Mouse (Mus musculus): Measurements from ENCODE around the gene Oprd1. TPM values are rescaled to one million over a fixed set of nuclear protein-coding genes. Genes with fewer than 3 reads are reported as not detected.

Oprd1 gene
- polyA plus RNA-seq, 1 experiment: 0.09 TPM

DNA sequence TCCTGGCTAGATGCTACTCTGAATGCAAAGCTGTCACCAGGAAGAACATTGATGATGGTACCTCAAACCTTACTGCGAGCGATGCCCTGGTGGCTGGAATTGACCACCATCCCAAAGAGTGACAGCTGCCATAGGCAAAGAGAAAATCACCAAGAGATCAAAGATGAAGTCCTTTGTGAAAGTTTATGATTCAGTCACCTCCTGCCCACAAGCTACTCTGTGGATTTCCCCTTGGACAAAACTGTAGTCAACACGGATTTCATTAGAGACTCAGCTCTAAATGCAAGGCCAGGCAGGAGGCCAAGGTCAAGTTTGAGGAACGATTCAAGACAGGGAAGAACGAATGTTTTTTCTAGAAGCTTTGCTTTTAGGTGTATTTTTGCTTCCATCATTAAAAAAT lies 50.4 kb downstream of the Oprd1 start:
- no peak overlapping the region for H3K4me3 ChIP-seq (ENCODE audit: insufficient read depth, poor library complexity, severe bottlenecking)
- peaks cover 14% of the 10 kb centered on the region for H3K27me3 ChIP-seq (ENCODE audit: control insufficient read depth, insufficient read depth, insufficient read length)
- TF ChIP-seq MYOD1 (IDR thresholded peaks at IDR 0.05; ENCODE audit: control insufficient read depth, insufficient read length, low read depth): no peak
- no peak for TF ChIP-seq CTCF (IDR thresholded peaks at IDR 0.05; ENCODE audit: control insufficient read depth, insufficient read depth, insufficient read length)
- TF ChIP-seq MAX (IDR thresholded peaks at IDR 0.05): no peak
- TF ChIP-seq MYOG (IDR thresholded peaks at IDR 0.05; ENCODE audit: control insufficient read depth, extremely low read depth, insufficient read length): no peak
- no peak for TF ChIP-seq CEBPB (IDR thresholded peaks at IDR 0.05; ENCODE audit: low read depth)
- TF ChIP-seq USF1 (IDR thresholded peaks at IDR 0.05; ENCODE audit: low read depth): no peak
- TF ChIP-seq FOSL1 (IDR thresholded peaks at IDR 0.05; ENCODE audit: insufficient read depth, low read length, poor library complexity, severe bottlenecking): no peak
- no peaks in the 10 kb centered on the region for H3K79me2 ChIP-seq (ENCODE audit: control insufficient read depth, insufficient read depth)
- no peak overlapping the region for H3ac ChIP-seq (ENCODE audit: control insufficient read depth, insufficient read length, low read depth)
- no peaks in the 10 kb centered on the region for H3K79me3 ChIP-seq (ENCODE audit: low read depth)
- H3K36me3 ChIP-seq (ENCODE audit: control insufficient read depth, insufficient read depth): no peaks in the 10 kb centered on the region

DNA sequence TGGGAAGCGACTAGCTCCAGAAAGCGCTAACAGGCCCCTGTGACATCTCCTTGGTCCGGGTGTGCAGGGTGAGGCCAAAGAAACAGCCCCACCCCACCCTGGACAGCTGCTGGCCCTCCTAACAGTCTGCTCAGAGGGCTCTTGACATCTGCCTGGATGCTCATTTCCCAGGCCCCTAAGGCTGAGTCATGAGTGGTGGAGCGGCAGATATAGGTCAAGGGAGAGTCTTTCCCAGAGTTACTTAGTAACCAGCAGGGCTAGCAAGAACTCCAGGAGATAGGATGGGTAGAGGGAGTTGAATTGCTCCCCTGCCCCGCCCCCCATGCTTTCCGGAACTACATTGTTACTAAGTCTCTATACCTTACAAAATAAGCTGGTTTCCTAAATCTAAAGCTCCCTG lies 51.1 kb downstream of the Oprd1 start:
- no peak overlapping the region for H3ac ChIP-seq (ENCODE audit: control insufficient read depth, insufficient read length, low read depth)
- H3K79me2 ChIP-seq (ENCODE audit: control insufficient read depth, insufficient read depth): no peaks in the 10 kb centered on the region
- peaks cover 11% of the 10 kb centered on the region for H3K27me3 ChIP-seq (ENCODE audit: control insufficient read depth, insufficient read depth, insufficient read length)
- H3K36me3 ChIP-seq (ENCODE audit: control insufficient read depth, insufficient read depth): no peaks in the 10 kb centered on the region
- H3K79me3 ChIP-seq (ENCODE audit: low read depth): no peaks in the 10 kb centered on the region
- TF ChIP-seq CEBPB (IDR thresholded peaks at IDR 0.05; ENCODE audit: low read depth): no peak
- TF ChIP-seq CTCF (IDR thresholded peaks at IDR 0.05; ENCODE audit: control insufficient read depth, insufficient read depth, insufficient read length): no peak
- no peak for TF ChIP-seq MYOD1 (IDR thresholded peaks at IDR 0.05; ENCODE audit: control insufficient read depth, insufficient read length, low read depth)
- no peak for TF ChIP-seq FOSL1 (IDR thresholded peaks at IDR 0.05; ENCODE audit: insufficient read depth, low read length, poor library complexity, severe bottlenecking)
- TF ChIP-seq USF1 (IDR thresholded peaks at IDR 0.05; ENCODE audit: low read depth): no peak
- TF ChIP-seq MYOG (IDR thresholded peaks at IDR 0.05; ENCODE audit: control insufficient read depth, extremely low read depth, insufficient read length): no peak
- no peak for TF ChIP-seq MAX (IDR thresholded peaks at IDR 0.05)
- no peak overlapping the region for H3K4me3 ChIP-seq (ENCODE audit: insufficient read depth, poor library complexity, severe bottlenecking)

DNA sequence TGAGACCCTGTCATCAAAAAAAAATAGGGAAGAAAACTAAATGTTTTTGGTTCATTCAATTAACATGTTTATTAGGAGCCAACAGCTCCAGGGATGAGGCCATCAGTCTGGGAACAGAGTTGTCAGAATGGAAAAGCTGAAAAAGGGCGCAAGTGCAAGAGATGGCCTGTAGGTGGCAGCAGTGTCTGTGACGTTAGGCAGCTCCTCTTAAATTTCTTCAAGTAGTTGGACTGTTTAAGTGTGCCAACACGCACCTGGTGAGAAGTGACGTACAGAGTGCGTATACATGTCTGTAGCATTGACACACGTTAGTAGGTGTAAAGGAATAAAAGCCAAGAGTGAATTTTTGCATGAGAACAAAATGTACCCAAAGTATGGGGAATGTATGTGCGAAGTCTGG lies 55.4 kb downstream of the Oprd1 start:
- no peaks in the 10 kb centered on the region for H3K79me2 ChIP-seq (ENCODE audit: control insufficient read depth, insufficient read depth)
- no peaks in the 10 kb centered on the region for H3K27me3 ChIP-seq (ENCODE audit: control insufficient read depth, insufficient read depth, insufficient read length)
- TF ChIP-seq FOSL1 (IDR thresholded peaks at IDR 0.05; ENCODE audit: insufficient read depth, low read length, poor library complexity, severe bottlenecking) (no peak), USF1 (IDR thresholded peaks at IDR 0.05; ENCODE audit: low read depth) (no peak), MAX (IDR thresholded peaks at IDR 0.05) (no peak), CTCF (IDR thresholded peaks at IDR 0.05; ENCODE audit: control insufficient read depth, insufficient read depth, insufficient read length) (peak; percentile 74)
- H3ac ChIP-seq (ENCODE audit: control insufficient read depth, insufficient read length, low read depth): no peak overlapping the region
- H3K36me3 ChIP-seq (ENCODE audit: control insufficient read depth, insufficient read depth): no peaks in the 10 kb centered on the region
- H3K4me3 ChIP-seq (ENCODE audit: insufficient read depth, poor library complexity, severe bottlenecking): no peak overlapping the region
- H3K79me3 ChIP-seq (ENCODE audit: low read depth): no peaks in the 10 kb centered on the region

DNA sequence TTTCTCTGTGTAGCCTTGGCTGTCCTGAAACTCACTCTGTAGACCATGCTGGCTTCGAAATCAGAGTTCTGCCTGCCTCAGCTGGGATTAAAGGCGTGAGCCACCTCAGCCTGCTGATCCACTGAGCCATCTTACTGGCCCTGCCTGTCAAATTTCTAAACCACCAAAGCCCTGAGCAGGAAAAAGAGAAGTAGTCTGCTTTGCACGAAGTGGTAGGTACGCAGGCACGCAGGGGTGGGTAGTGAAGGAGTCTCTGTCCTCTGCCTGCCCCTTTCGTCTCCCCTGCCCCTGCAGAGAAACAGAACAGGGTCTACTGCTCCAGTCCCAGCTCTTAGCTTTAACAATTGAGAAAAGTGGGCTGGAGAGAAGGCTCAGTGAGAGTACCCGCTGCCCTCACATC lies 59.2 kb downstream of the Oprd1 start:
- Histone ChIP-seq H3K79me2 (ENCODE audit: control insufficient read depth, insufficient read depth) (no peaks in the 10 kb centered on the region), H3K4me3 (ENCODE audit: insufficient read depth, poor library complexity, severe bottlenecking) (no peak overlapping the region), H3K27me3 (ENCODE audit: control insufficient read depth, insufficient read depth, insufficient read length) (no peaks in the 10 kb centered on the region), H3ac (ENCODE audit: control insufficient read depth, insufficient read length, low read depth) (no peak overlapping the region), H3K79me3 (ENCODE audit: low read depth) (no peaks in the 10 kb centered on the region), H3K36me3 (ENCODE audit: control insufficient read depth, insufficient read depth) (no peaks in the 10 kb centered on the region)
- TF ChIP-seq MYOG (IDR thresholded peaks at IDR 0.05; ENCODE audit: control insufficient read depth, extremely low read depth, insufficient read length) (no peak), MYOD1 (IDR thresholded peaks at IDR 0.05; ENCODE audit: control insufficient read depth, insufficient read length, low read depth) (no peak)

DNA sequence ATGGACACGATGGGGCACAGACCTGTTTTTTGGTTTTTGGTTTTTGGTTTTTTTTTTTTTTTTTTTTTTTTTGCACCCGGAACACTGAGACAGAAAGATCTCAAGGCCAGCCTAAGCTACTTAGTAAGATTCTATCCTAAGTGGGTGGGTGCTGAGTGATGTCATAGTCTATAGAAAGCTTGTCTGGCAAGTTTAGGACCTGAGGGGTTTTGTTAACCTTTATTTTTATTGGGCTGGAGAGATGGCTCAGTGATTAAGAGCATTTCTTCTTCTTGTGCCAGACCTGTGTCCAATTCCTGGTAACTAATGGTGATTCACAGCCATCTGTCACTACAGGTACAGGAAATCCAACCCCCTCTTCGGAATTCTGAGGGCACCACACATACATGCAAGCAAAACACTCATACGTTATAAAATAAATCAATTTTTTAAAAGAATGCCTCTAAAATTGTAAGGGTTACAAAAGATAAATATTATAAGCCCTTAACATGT lies 63.7 kb downstream of the Oprd1 start:
- Histone ChIP-seq H3K27me3 (ENCODE audit: control insufficient read depth, insufficient read depth, insufficient read length) (no peaks in the 10 kb centered on the region), H3K79me3 (ENCODE audit: low read depth) (no peaks in the 10 kb centered on the region), H3K36me3 (ENCODE audit: control insufficient read depth, insufficient read depth) (no peaks in the 10 kb centered on the region), H3ac (ENCODE audit: control insufficient read depth, insufficient read length, low read depth) (no peak overlapping the region), H3K4me3 (ENCODE audit: insufficient read depth, poor library complexity, severe bottlenecking) (no peak overlapping the region), H3K79me2 (ENCODE audit: control insufficient read depth, insufficient read depth) (no peaks in the 10 kb centered on the region)
- TF ChIP-seq FOSL1 (IDR thresholded peaks at IDR 0.05; ENCODE audit: insufficient read depth, low read length, poor library complexity, severe bottlenecking) (no peak), MYOG (IDR thresholded peaks at IDR 0.05; ENCODE audit: control insufficient read depth, extremely low read depth, insufficient read length) (no peak), USF1 (IDR thresholded peaks at IDR 0.05; ENCODE audit: low read depth) (no peak), MAX (IDR thresholded peaks at IDR 0.05) (no peak), CEBPB (IDR thresholded peaks at IDR 0.05; ENCODE audit: low read depth) (no peak), MYOD1 (IDR thresholded peaks at IDR 0.05; ENCODE audit: control insufficient read depth, insufficient read length, low read depth) (no peak), CTCF (IDR thresholded peaks at IDR 0.05; ENCODE audit: control insufficient read depth, insufficient read depth, insufficient read length) (no peak)

DNA sequence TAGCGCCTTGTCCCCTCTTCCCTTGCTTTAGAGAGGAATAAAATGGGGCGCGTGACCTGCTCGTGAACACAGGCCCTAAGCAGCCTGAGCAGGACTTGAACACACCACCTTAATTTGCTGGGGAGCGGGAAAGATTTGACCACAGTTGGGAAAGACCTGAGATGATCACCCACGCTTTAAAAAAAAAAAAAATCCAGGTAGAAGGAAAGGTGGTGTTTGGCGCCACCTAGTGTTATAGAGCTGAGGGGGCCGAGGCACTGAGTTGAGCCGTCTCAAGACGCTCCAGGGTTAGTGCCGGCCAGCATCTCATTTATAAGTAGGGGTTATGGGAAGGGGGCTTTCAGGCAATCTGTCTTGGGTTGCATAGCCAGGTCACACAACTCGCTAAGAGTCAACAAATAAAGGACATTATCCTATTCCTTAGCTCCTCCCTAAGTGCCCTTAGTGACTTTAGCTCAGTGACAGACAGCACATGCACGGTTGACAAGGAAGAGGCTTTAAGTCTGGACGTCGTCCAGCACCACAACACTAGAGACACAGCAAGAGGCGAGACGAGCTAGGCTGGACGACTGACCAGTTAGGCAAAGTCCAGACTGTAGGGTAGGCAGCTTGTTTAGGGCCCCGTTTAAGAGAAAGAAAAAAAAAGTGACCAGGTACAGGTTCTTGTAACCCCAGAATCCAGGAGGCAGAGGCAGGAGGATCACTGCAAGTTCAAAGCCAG lies 64.6 kb downstream of the Oprd1 start:
- Histone ChIP-seq H3K4me3 (ENCODE audit: insufficient read depth, poor library complexity, severe bottlenecking) (no peak overlapping the region), H3K79me3 (ENCODE audit: low read depth) (no peaks in the 10 kb centered on the region), H3K36me3 (ENCODE audit: control insufficient read depth, insufficient read depth) (no peaks in the 10 kb centered on the region), H3ac (ENCODE audit: control insufficient read depth, insufficient read length, low read depth) (no peak overlapping the region), H3K27me3 (ENCODE audit: control insufficient read depth, insufficient read depth, insufficient read length) (no peaks in the 10 kb centered on the region), H3K79me2 (ENCODE audit: control insufficient read depth, insufficient read depth) (no peaks in the 10 kb centered on the region)
- peak; percentile 48 for TF ChIP-seq CTCF (IDR thresholded peaks at IDR 0.05; ENCODE audit: control insufficient read depth, insufficient read depth, insufficient read length)
- TF ChIP-seq MAX (IDR thresholded peaks at IDR 0.05): no peak
- no peak for TF ChIP-seq MYOG (IDR thresholded peaks at IDR 0.05; ENCODE audit: control insufficient read depth, extremely low read depth, insufficient read length)
